1 mouse cellular context compared by ENCODE assay signal in genomic region chr7:44922530-44922929, GRCm38 (mm10).
A peak's percentile ranks its signal among the peaks of the same experiment; 100 is the strongest.
TF ChIP-seq lines count a peak whose summit lies in the region.

No protein-coding gene starts in this region.

TF ChIP-seq in MEL, 35 proteins besides CTCF, POLR2A, EP300 and RAD21:
- TF ChIP-seq MYC (IDR thresholded peaks at IDR 0.05; ENCODE audit: low read depth, low read length): no peak
- peak; percentile 51 for TF ChIP-seq GATA1 (IDR thresholded peaks at IDR 0.05; ENCODE audit: low read depth, low read length)
- no peak for TF ChIP-seq NRF1 (IDR thresholded peaks at IDR 0.05; ENCODE audit: insufficient read depth, low read depth, low read length, poor library complexity, severe bottlenecking)
- no peak for TF ChIP-seq MAZ (IDR thresholded peaks at IDR 0.05; ENCODE audit: low read depth, low read length)
- no peak for TF ChIP-seq ZKSCAN1 (IDR thresholded peaks at IDR 0.05; ENCODE audit: low read depth, low read length)
- no peak for TF ChIP-seq KAT2A (conservative IDR thresholded peaks at IDR 0.05; ENCODE audit: low read depth, low read length)
- no peak for TF ChIP-seq NELFE (IDR thresholded peaks at IDR 0.05; ENCODE audit: low read depth, low read length)
- no peak for TF ChIP-seq MAX (IDR thresholded peaks at IDR 0.05; ENCODE audit: low read length)
- TF ChIP-seq ZNF384 (IDR thresholded peaks at IDR 0.05; ENCODE audit: low read depth, low read length): no peak
- TF ChIP-seq CHD2 (IDR thresholded peaks at IDR 0.05; ENCODE audit: low read length): no peak
- TF ChIP-seq TAL1 (IDR thresholded peaks at IDR 0.05; ENCODE audit: low read length): no peak
- TF ChIP-seq POLR2AphosphoS5 (IDR thresholded peaks at IDR 0.05; ENCODE audit: borderline replicate concordance, low read depth, low read length): no peak
- TF ChIP-seq ELF1 (IDR thresholded peaks at IDR 0.05; ENCODE audit: low read depth, low read length): no peak
- TF ChIP-seq MYB (IDR thresholded peaks at IDR 0.05; ENCODE audit: low read depth, low read length): no peak
- no peak; the same call in 1 of the 2 replicates for TF ChIP-seq SIN3A (IDR thresholded peaks at IDR 0.05; ENCODE audit: low read length)
- no peak for TF ChIP-seq USF2 (IDR thresholded peaks at IDR 0.05; ENCODE audit: borderline replicate concordance in 1 of 2, insufficient read depth in 1 of 2, low read depth in 1 of 2, low read length in 2 of 2)
- TF ChIP-seq ZMIZ1 (IDR thresholded peaks at IDR 0.05; ENCODE audit: low read depth, low read length): no peak
- TF ChIP-seq SMC3 (IDR thresholded peaks at IDR 0.05; ENCODE audit: low read depth, low read length): no peak
- no peak for TF ChIP-seq UBTF (IDR thresholded peaks at IDR 0.05; ENCODE audit: borderline replicate concordance, insufficient read depth, low read depth, low read length)
- TF ChIP-seq MEF2A (IDR thresholded peaks at IDR 0.05; ENCODE audit: extremely low read depth, insufficient replicate concordance, low read depth, low read length, poor library complexity, severe bottlenecking): no peak
- TF ChIP-seq TBP (IDR thresholded peaks at IDR 0.05; ENCODE audit: low read depth, low read length): 0 out of 2 replicates have a peak, but pooled peaks have one; percentile 42
- no peak for TF ChIP-seq POLR2AphosphoS2 (IDR thresholded peaks at IDR 0.05; ENCODE audit: low read length)
- no peak for TF ChIP-seq E2F4 (IDR thresholded peaks at IDR 0.05; ENCODE audit: borderline replicate concordance, low read depth, low read length)
- peak; percentile 29; the same call in 1 of the 2 replicates for TF ChIP-seq MXI1 (IDR thresholded peaks at IDR 0.05; ENCODE audit: low read depth, low read length)
- TF ChIP-seq RCOR1 (IDR thresholded peaks at IDR 0.05; ENCODE audit: low read depth, low read length): no peak
- peak; percentile 35; the same call in 1 of the 2 replicates for TF ChIP-seq TCF12 (IDR thresholded peaks at IDR 0.05; ENCODE audit: low read depth, low read length)
- peak; percentile 66; the same call in 1 of the 2 replicates for TF ChIP-seq ETS1 (IDR thresholded peaks at IDR 0.05; ENCODE audit: low read depth, low read length)
- TF ChIP-seq HCFC1 (IDR thresholded peaks at IDR 0.05; ENCODE audit: low read depth, low read length): no peak
- TF ChIP-seq BHLHE40 (IDR thresholded peaks at IDR 0.05; ENCODE audit: borderline replicate concordance, low read depth, low read length): no peak
